Comparison of ENCODE assay signal across 8 mouse cellular contexts in genomic region chr9:107587833-107588639, GRCm38 (mm10). TPM values are rescaled to one million over a fixed set of nuclear protein-coding genes. Genes with fewer than 3 reads are reported as not detected.
DNase-seq lines count a peak whose midpoint lies in the region; ATAC-seq lines count a peak whose summit lies in the region.

No protein-coding gene starts in this region.

- peak overlapping the region; percentile 91 for H3K4me2 ChIP-seq in heart, embryonic 11.5 days
- H3K4me2 ChIP-seq in forebrain, embryonic 11.5 days (ENCODE audit: low read depth, low read length, severe bottlenecking): peak overlapping the region; percentile 86

- peaks cover 26% of the 10 kb centered on the region for H3K4me1 ChIP-seq in heart, embryonic 11.5 days (ENCODE audit: control insufficient read depth, insufficient read depth, low read length)
- peaks cover 3% of the 10 kb centered on the region; the same call in 1 of the 2 replicates for H3K4me1 ChIP-seq in forebrain, embryonic 11.5 days (replicated peaks; ENCODE audit: control insufficient read depth, insufficient read depth, low read length)

- peak overlapping the region; percentile 74 for H3K4me3 ChIP-seq in heart, embryonic 11.5 days (ENCODE audit: low read depth, low read length)
- H3K4me3 ChIP-seq in forebrain, embryonic 11.5 days (ENCODE audit: low read depth, low read length): peak overlapping the region; percentile 64
- H3K4me3 ChIP-seq in macrophage (ENCODE audit: inconsistent target): peak overlapping the region; percentile 63

- 2% methylated on average over 33 of the region's 33 CpGs for WGBS in heart, embryonic 11.5 days (ENCODE audit: insufficient replicate concordance)
- 5% methylated on average over 33 of the region's 33 CpGs for WGBS in forebrain, embryonic 11.5 days
- 3% methylated on average over 31 of the region's 33 CpGs for WGBS in macrophage (ENCODE audit: missing documents)

- peak overlapping the region; percentile 80 for H3K27ac ChIP-seq in heart, embryonic 11.5 days (ENCODE audit: low read depth, low read length)
- H3K27ac ChIP-seq in forebrain, embryonic 11.5 days (ENCODE audit: low read depth, low read length): no peak overlapping the region
- peak overlapping the region; percentile 32 for H3K27ac ChIP-seq in macrophage

- peaks cover 13% of the 10 kb centered on the region; the same call in 1 of the 2 replicates for H3K79me2 ChIP-seq in macrophage (ENCODE audit: inconsistent target)

- H3K36me3 ChIP-seq in heart, embryonic 11.5 days (ENCODE audit: control insufficient read depth, insufficient read depth, low read length): peaks cover 27% of the 10 kb centered on the region
- peaks cover 3% of the 10 kb centered on the region; the same call in 1 of the 2 replicates for H3K36me3 ChIP-seq in forebrain, embryonic 11.5 days (ENCODE audit: control insufficient read depth, insufficient read depth, low read length)
- peaks cover 16% of the 10 kb centered on the region; the same call in 1 of the 2 replicates for H3K36me3 ChIP-seq in macrophage (ENCODE audit: inconsistent target)

- H3K9me3 ChIP-seq in heart, embryonic 11.5 days (replicated peaks; ENCODE audit: control insufficient read depth, low read length): no peaks in the 10 kb centered on the region
- H3K9me3 ChIP-seq in forebrain, embryonic 11.5 days (ENCODE audit: control insufficient read depth, low read length): no peaks in the 10 kb centered on the region

- no peak for DNase-seq in heart, postnatal 25 days (ENCODE audit: low spot score)
- peak; percentile 74 for DNase-seq in MN1 (ENCODE audit: low spot score)
- no peak for DNase-seq in forebrain, embryonic 11.5 days (ENCODE audit: low spot score)
- DNase-seq in kidney, adult 9 months: peak; percentile 82
- no peak for DNase-seq in thymus, postnatal 25 days
- no peak for DNase-seq in urinary bladder, adult 2 months (ENCODE audit: low spot score)

- intact Hi-C loops in heart, postnatal 25 days (cut with DNase I): no loop called here

- peak; percentile 7 for ATAC-seq in heart, embryonic 11.5 days (replicated peaks; ENCODE audit: insufficient number of reproducible peaks, low FRiP score, low TSS enrichment)
- no peak for ATAC-seq in forebrain, embryonic 11.5 days (replicated peaks; ENCODE audit: low FRiP score)

- H3K9ac ChIP-seq in heart, embryonic 11.5 days (ENCODE audit: low read depth, low read length): peak overlapping the region; percentile 85
- peak overlapping the region; percentile 68 for H3K9ac ChIP-seq in forebrain, embryonic 11.5 days (ENCODE audit: low read length)

- no peaks in the 10 kb centered on the region for H3K27me3 ChIP-seq in heart, embryonic 11.5 days (ENCODE audit: control insufficient read depth, insufficient read depth, low read length)
- no peaks in the 10 kb centered on the region for H3K27me3 ChIP-seq in forebrain, embryonic 11.5 days (ENCODE audit: control insufficient read depth, insufficient read depth, low read length)

RNA-seq across cellular contexts. Expression of gene Ifrd2, which starts 0.6 kb away (rescaled TPM):
- polyA plus RNA-seq in heart, embryonic 11.5 days (2014; fragmentation: Nextera tagmentation; extraction: Ambion mirVana): 57.5 and 59.1 TPM in 2 replicates
- 10 to 100 TPM; 44.6 to 45.8 TPM for total RNA-seq in heart, postnatal 25 days (2021)
- polyA plus RNA-seq in forebrain, embryonic 11.5 days (2014; fragmentation: Nextera tagmentation; extraction: Ambion mirVana): 35.0 and 37.2 TPM in 2 replicates
- total RNA-seq in macrophage (2018; cell fraction: chromatin; rRNA removed): 10 to 100 TPM in 7 of 26 experiments, 1 to 10 TPM in 19; 2.6 to 17.1 (median 7.9) TPM
- 10 to 100 TPM in 1 of 26 experiments, 1 to 10 TPM in 25; 3.3 to 10.4 (median 6.3) TPM for total RNA-seq in macrophage (2018; cell fraction: cytosol; rRNA removed)
- 10 to 100 TPM in 6 of 26 experiments, 1 to 10 TPM in 20; 2.1 to 27.4 (median 5.2) TPM for total RNA-seq in macrophage (2018; cell fraction: nucleus; rRNA removed)
- polyA plus RNA-seq in macrophage (2018): 4.4 to 25.0 TPM (median 10.0 TPM) in 3 replicates
- 31.3 and 36.0 TPM in 2 replicates for polyA plus RNA-seq in urinary bladder, adult 2 months (2012; rRNA removed)

RNA-seq across cellular contexts. Expression of gene Hyal3, which starts 7.4 kb away (rescaled TPM):
- polyA plus RNA-seq in heart, embryonic 11.5 days (2014; fragmentation: Nextera tagmentation; extraction: Ambion mirVana): 0.14 and 0.33 TPM in 2 replicates
- under 1 TPM; 0.45 to 0.62 TPM for total RNA-seq in heart, postnatal 25 days (2021)
- 0.39 TPM in 1 of 2 replicates, not detected in the other for polyA plus RNA-seq in forebrain, embryonic 11.5 days (2014; fragmentation: Nextera tagmentation; extraction: Ambion mirVana)
- 1 to 10 TPM in 19 of 26 experiments, under 1 TPM in 5, not detected in 2; 0.54 to 4.1 (median 1.3) TPM for total RNA-seq in macrophage (2018; cell fraction: chromatin; rRNA removed)
- total RNA-seq in macrophage (2018; cell fraction: cytosol; rRNA removed): under 1 TPM; 0.11 to 0.51 (median 0.28) TPM
- 1 to 10 TPM in 12 of 26 experiments, under 1 TPM in 11, not detected in 3; 0.40 to 3.3 (median 1.1) TPM for total RNA-seq in macrophage (2018; cell fraction: nucleus; rRNA removed)
- polyA plus RNA-seq in macrophage (2018): 0.38 to 0.51 TPM (median 0.43 TPM) in 3 replicates
- 0.50 and 0.52 TPM in 2 replicates for polyA plus RNA-seq in urinary bladder, adult 2 months (2012; rRNA removed)

RNA-seq across cellular contexts. Expression of gene Naa80, which starts 9.3 kb away (rescaled TPM):
- 12.2 and 15.2 TPM in 2 replicates for polyA plus RNA-seq in heart, embryonic 11.5 days (2014; fragmentation: Nextera tagmentation; extraction: Ambion mirVana)
- total RNA-seq in heart, postnatal 25 days (2021): 10 to 100 TPM; 14.0 to 18.4 TPM
- 11.3 and 15.2 TPM in 2 replicates for polyA plus RNA-seq in forebrain, embryonic 11.5 days (2014; fragmentation: Nextera tagmentation; extraction: Ambion mirVana)
- total RNA-seq in macrophage (2018; cell fraction: chromatin; rRNA removed): 10 to 100 TPM in 25 of 26 experiments, 1 to 10 TPM in 1; 9.2 to 46.3 (median 20.9) TPM
- total RNA-seq in macrophage (2018; cell fraction: cytosol; rRNA removed): 10 to 100 TPM; 17.3 to 37.1 (median 24.8) TPM
- 10 to 100 TPM; 10.5 to 68.2 (median 44.0) TPM for total RNA-seq in macrophage (2018; cell fraction: nucleus; rRNA removed)
- polyA plus RNA-seq in macrophage (2018): 25.1 to 39.9 TPM (median 29.7 TPM) in 3 replicates
- 24.6 and 37.3 TPM in 2 replicates for polyA plus RNA-seq in urinary bladder, adult 2 months (2012; rRNA removed)

RNA-seq across cellular contexts. Expression of gene Hyal1, which starts 11.3 kb away (rescaled TPM):
- polyA plus RNA-seq in heart, embryonic 11.5 days (2014; fragmentation: Nextera tagmentation; extraction: Ambion mirVana): 3.4 and 3.5 TPM in 2 replicates
- total RNA-seq in heart, postnatal 25 days (2021): 1 to 10 TPM; 5.3 TPM
- polyA plus RNA-seq in forebrain, embryonic 11.5 days (2014; fragmentation: Nextera tagmentation; extraction: Ambion mirVana): 6.0 and 6.2 TPM in 2 replicates
- 100 to 1,000 TPM in 2 of 26 experiments, 10 to 100 TPM in 24; 10.9 to 111 (median 45.2) TPM for total RNA-seq in macrophage (2018; cell fraction: chromatin; rRNA removed)
- total RNA-seq in macrophage (2018; cell fraction: cytosol; rRNA removed): 10 to 100 TPM in 25 of 26 experiments, 1 to 10 TPM in 1; 9.0 to 31.1 (median 17.0) TPM
- 100 to 1,000 TPM in 1 of 26 experiments, 10 to 100 TPM in 25; 14.5 to 102 (median 49.8) TPM for total RNA-seq in macrophage (2018; cell fraction: nucleus; rRNA removed)
- 20.3 to 38.2 TPM (median 30.4 TPM) in 3 replicates for polyA plus RNA-seq in macrophage (2018)
- polyA plus RNA-seq in urinary bladder, adult 2 months (2012; rRNA removed): 16.8 and 24.9 TPM in 2 replicates

RNA-seq across cellular contexts. Expression of gene Hyal2, which starts 20.3 kb away (rescaled TPM):
- 105 and 117 TPM in 2 replicates for polyA plus RNA-seq in heart, embryonic 11.5 days (2014; fragmentation: Nextera tagmentation; extraction: Ambion mirVana)
- total RNA-seq in heart, postnatal 25 days (2021): 10 to 100 TPM; 35.4 to 36.2 TPM
- 129 and 139 TPM in 2 replicates for polyA plus RNA-seq in forebrain, embryonic 11.5 days (2014; fragmentation: Nextera tagmentation; extraction: Ambion mirVana)
- 10 to 100 TPM in 1 of 26 experiments, 1 to 10 TPM in 23, under 1 TPM in 2; 0.61 to 16.6 (median 5.8) TPM for total RNA-seq in macrophage (2018; cell fraction: chromatin; rRNA removed)
- 10 to 100 TPM in 25 of 26 experiments, 1 to 10 TPM in 1; 9.5 to 27.1 (median 17.0) TPM for total RNA-seq in macrophage (2018; cell fraction: cytosol; rRNA removed)
- total RNA-seq in macrophage (2018; cell fraction: nucleus; rRNA removed): 10 to 100 TPM in 12 of 26 experiments, 1 to 10 TPM in 14; 3.7 to 23.0 (median 9.7) TPM
- polyA plus RNA-seq in macrophage (2018): 17.0 to 33.6 TPM (median 19.7 TPM) in 3 replicates
- 24.0 and 35.6 TPM in 2 replicates for polyA plus RNA-seq in urinary bladder, adult 2 months (2012; rRNA removed)

Comparison
In these comparisons a context has a peak if more than half of its experiments do, and no peak if none do; other contexts are left out.
1. DNase-seq: peak in MN1 (single experiment) and kidney, adult 9 months (single experiment); none in heart, postnatal 25 days (single experiment), forebrain, embryonic 11.5 days (single experiment), thymus, postnatal 25 days (single experiment) and urinary bladder, adult 2 months (single experiment).
2. Peak in every context shown above with its lines, with median percentiles within 50 percentile points of each other: H3K4me3 ChIP-seq.